Mouse (Mus musculus) embryo, embryonic 9.5 days (tissue): ENCODE data around the gene Adprh.

Source experiments
- DNase-seq: peaks from one replicate; pipeline ENCODE4 v3.0.0-alpha.2; 2017; ENCODE audit errors: extremely low spot score

The Adprh gene

GRCm38 (mm10) chr16:38443721-38444464 lies 8.6 kb downstream of the Adprh start:
- no peak for DNase-seq

DNA sequence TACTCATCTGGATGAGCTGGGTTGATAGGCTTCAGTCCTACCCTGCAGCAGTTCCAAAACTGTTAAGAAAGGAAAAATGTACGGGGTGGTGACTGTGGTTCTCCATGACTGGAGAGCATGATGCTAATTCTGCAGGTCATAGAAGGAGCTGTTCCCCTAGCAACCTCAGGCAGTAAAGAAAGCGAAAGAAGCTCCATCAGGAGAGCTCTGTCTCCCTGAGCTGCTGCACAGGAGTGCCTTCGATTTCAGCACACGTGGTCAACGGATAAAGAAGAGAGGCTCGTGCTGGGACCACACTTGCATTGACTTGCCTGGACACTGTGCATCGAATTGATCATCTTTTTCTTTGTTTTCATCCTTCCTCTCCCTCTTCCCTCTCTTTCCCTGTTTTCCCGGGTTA lies 10.3 kb downstream of the Adprh start:
- DNase-seq = no peak

DNA sequence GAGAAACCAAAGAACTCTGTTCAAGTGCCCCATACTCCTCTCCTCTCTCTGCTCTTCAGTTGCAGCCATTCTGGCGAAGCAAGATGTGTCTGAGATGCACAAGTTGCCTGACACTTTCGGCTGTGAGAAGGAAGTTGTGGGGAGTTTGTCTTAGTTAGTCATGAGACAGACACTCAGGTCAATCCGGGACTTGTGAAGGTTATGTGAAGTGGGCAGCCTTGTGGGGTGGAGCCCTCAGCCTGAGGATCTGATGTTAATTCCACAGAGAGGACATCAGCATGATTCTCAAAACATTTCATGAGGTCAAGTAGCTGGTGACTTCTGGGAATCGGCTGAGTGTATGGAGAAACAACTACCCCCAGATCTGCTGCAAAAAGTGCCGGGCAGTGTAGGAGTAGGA lies 10.9 kb downstream of the Adprh start:
- DNase-seq = no peak

- DNase-seq = no peak
Measured at GRCm38 (mm10) chr16:38440403-38440802, 12.1 kb downstream of the Adprh start.

DNA sequence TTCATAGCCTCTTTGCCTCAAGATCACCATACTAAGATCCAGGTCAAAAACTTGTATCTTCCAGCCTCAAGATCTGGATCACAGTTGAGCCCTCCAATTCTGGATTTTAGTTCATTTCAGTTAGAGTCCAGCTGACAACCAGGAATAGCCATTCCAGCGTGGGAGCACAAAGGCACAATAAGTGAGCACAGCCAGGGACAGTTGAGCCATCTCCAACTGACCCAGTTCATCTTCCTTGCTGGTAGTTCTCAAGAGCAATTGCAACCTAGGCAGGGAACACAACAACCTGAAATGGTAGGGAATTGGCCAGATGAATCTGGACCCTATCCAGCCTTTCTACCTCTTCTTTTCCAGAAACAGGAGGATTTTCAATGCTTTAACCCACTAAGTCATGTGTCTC lies 13.3 kb downstream of the Adprh start:
- DNase-seq = no peak

DNA sequence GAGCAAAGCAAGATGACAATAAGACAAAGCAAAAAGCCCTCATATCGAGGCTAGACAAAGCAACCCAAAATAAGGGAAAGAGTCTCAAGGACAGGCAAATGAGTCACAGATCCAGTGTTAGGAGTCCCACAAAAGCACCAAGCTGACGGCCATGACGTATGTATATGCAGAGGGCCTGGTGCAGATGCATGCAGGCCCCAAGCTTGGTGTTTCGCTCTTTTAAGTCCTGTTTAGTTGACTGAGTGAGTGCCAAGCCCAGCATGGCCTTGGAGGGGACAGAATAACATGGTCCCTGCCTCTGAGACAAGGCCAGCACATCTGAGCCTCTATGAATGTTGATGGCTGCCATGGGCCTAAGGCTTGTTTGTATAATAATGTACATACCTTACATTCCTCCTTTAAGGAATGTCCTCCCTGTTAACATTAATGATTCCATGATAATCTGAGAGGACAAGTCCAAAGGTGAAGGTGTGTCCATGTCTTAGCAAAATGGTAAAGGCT lies 18.2 kb downstream of the Adprh start:
- DNase-seq = no peak

DNA sequence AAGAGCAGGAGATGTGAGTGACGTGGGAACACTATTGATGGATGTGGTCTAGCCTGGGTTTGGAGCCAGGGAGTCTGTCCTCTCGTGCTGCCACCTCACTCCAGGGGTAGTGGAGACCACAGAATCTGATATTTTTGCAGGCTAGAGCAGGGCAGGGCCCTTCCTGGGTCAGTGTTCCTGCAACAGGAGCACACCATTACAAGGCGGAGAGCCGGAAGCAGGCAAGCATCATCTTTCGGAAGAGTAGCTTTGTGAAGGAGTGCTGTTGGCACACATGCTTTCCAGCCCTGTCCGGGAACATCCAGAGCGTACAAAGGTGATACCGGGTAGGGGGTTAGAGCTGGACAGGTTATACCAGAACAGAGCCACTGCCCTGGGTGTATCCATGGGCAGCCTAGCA lies 19.0 kb downstream of the Adprh start:
- no peak for DNase-seq

- DNase-seq = no peak
Measured at GRCm38 (mm10) chr16:38432498-38433425, 19.7 kb downstream of the Adprh start, which contains the start of gene Pla1a. Gene Pla1a (minus strand): TSS chr16:38433145.

- DNase-seq = no peak
Measured at GRCm38 (mm10) chr16:38431446-38432185, 20.9 kb downstream of the Adprh start.

DNA sequence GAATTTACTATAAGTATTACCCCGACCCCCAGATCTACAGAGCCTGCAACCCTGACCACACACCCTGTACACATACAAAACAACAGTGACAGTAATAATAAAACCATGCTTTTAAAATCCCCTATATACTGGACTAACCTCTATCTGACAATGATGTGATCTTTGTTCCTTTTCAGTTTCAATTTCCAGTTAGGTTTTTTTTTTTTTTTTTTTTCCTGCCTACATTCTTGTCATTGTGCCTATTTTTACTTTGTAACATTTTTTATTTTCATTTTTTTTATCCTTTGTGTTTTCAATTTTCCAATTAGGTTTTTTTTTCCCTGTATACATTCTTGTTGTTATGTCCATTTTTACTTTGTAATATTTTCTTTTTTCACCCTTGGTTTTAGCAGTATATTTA lies 26.7 kb downstream of the Adprh start:
- no peak for DNase-seq

- DNase-seq = no peak
Measured at GRCm38 (mm10) chr16:38425374-38425773, 27.1 kb downstream of the Adprh start.

- DNase-seq = no peak
Measured at GRCm38 (mm10) chr16:38414953-38415352, 37.5 kb downstream of the Adprh start.

- DNase-seq = no peak
Measured at GRCm38 (mm10) chr16:38408416-38408815, 44.1 kb downstream of the Adprh start.

DNA sequence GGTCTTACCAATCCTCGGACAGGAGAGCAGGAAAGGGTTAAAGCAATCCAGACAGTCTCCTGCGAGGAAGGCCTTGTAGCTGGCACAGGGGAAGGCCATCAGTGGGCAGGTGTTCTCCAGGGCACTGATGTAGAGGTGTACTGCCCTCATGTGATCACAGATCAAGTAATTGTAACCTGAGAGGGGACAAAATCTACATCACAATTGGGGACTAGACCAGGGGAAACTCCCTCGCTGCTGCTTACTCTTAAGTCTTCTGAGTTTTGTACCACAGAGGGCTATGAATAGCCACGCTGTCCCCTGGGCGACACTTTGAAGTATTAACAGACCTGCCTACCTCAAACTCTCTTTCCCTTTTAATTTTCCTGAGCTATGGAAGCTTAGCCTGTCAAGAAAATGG lies 44.9 kb downstream of the Adprh start:
- DNase-seq = no peak

DNA sequence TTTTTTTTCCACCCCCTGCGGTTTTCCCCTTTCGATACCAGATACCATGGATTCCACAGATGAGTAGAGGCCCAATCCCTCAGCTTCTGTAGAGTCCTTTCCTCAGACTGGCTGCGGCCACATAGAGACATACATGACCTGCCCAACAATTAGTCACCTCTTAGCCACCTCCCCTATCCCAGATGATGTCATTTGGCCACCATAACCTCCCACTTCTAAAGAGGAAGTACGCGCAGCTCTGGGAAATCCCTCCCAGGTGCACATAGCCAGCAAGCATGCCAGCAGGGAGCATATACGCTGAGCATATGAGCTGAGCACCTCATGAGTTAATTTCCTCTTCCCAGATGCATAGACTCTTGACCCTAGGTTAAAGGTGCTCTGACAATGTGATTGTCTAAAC lies 45.8 kb downstream of the Adprh start:
- no peak for DNase-seq

- DNase-seq = no peak
Measured at GRCm38 (mm10) chr16:38406293-38406692, 46.2 kb downstream of the Adprh start.

GRCm38 (mm10) chr16:38403639-38404038 lies 48.9 kb downstream of the Adprh start:
- DNase-seq = no peak

DNA sequence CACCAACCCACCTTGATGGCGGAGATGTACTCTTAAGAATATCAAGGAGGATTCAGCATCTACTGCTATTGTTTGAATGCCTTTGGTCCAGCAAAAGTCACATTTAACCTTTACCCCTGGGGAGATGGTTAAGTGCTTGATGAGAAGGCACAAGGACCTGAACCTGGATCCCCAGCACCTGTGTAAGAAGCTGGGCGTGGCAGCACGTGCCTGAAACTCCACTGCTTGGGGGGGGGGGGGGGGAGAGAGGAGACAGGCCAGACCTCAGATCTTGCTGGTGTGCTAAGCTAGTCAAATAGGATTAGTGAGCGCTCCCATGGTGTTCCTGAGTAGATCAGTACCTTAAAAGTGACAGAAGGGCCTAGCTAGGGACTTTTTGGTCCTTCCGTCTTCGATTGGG lies 51.0 kb downstream of the Adprh start:
- no peak for DNase-seq

DNA sequence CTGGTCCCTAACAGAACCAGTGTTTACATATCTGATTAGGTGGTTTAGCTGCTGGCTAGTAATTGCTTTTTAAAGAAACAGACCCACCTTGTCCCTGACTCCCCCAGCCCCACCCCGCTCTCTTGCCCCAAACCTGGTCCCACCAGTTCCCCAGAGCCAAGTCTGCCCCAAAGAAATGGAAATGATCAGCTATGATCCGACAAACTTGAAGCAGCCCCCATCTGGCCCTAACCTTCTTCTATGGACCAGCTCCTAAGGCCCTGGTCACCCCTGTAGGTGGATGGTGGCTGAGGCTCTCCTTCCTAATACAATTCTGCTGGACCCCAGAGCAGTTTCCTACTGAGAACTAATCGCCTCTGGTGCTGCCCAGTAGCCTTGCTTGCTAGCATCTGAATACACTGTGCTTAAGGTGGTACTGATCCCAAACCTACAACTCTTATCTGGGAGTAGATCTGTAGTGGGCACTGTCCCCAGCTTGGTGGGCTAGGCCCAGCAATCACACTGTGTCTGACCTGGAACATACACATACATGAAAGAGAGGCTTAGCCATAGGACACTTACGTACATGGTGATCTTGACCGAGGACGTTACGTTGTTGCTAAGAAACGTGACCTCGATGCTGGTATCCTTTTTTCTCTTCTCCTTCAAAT lies 52.1 kb downstream of the Adprh start:
- no peak for DNase-seq

DNA sequence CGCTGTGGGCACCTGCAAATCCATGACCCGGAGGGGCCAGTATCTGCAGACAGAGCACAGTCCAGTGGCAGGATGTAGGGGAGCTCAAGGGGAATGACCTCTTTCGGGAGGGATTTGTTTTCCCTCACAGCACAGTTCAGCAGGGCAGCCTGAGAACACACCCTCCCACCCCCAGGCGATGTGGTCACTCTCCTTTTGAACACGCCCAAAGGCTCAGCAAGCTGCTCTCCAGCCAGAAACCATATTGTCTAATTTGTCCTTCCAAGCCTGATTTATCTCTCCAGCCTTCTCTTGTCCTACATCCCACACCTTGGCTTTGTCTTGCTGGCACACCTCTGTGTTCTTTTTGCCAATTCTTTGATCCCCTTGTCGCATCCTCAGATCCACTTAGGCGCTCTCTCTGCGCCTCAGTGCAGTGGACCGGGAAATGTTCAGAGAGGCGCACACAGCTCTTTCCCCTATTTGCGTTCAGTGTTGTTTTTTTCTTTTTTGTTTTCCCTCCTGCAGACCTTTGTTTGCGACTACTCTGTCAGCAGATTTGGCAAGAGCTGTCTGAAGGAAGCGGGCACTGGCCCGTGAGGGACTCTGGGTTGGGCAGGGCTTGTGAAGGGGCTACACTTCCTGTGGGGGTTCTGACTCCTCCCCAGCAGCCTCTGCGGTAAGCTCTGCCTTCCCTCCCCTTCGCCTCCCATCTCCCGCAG lies 52.8 kb downstream of the Adprh start:
- peak; percentile 60 for DNase-seq

GRCm38 (mm10) chr16:38399076-38399475 lies 53.4 kb downstream of the Adprh start:
- no peak for DNase-seq
